Mouse (Mus musculus) intestine, embryonic 14.5 days (tissue): ENCODE results near the gene Apba1. TPM values are rescaled to one million over a fixed set of nuclear protein-coding genes. Genes with fewer than 3 reads are reported as not detected.

Experiments
- ATAC-seq: fragments of 200-750 bp; cut with Nextera tagmentation; replicated peaks from 2 replicates; pipeline ENCODE4 v1.8.0; 2017; ENCODE audit warnings: low read depth, moderate number of reproducible peaks, moderate TSS enrichment, moderate library complexity; ENCODE audit not compliant: low FRiP score, low TSS enrichment
- DNase-seq: peaks from one replicate; pipeline ENCODE4 v3.0.0-alpha.2; 2018; ENCODE audit warnings: low spot score
- H3K27ac ChIP-seq: fragments of 300-500 bp; sonication (generic); 2 replicates; pipeline ENCODE4 v1.5.1; 2014; ENCODE audit warnings: low read depth, mild to moderate bottlenecking, control low read depth
- H3K27me3 ChIP-seq: fragments of 300-500 bp; sonication (generic); replicated peaks from 2 replicates; pipeline ENCODE4 v1.6.1; 2014; ENCODE audit warnings: low read length, control low read depth; ENCODE audit not compliant: control insufficient read depth, insufficient read depth
- H3K36me3 ChIP-seq: fragments of 300-500 bp; sonication (generic); 2 replicates; pipeline ENCODE4 v1.6.1; 2014; ENCODE audit warnings: low read length, control low read depth; ENCODE audit not compliant: control insufficient read depth, insufficient read depth
- H3K4me1 ChIP-seq: fragments of 300-500 bp; sonication (generic); replicated peaks from 2 replicates; pipeline ENCODE4 v1.6.1; 2014; ENCODE audit warnings: low read length, control low read depth, mixed read lengths; ENCODE audit not compliant: control insufficient read depth, insufficient read depth
- H3K4me2 ChIP-seq: fragments of 300-500 bp; sonication (generic); 2 replicates; pipeline ENCODE4 v1.6.1; 2014; ENCODE audit warnings: low read length
- H3K4me3 ChIP-seq: fragments of 300-500 bp; sonication (generic); 2 replicates; pipeline ENCODE4 v1.5.1; 2014; ENCODE audit warnings: low read depth, low read length, control low read depth, mixed read lengths
- H3K9ac ChIP-seq: fragments of 300-500 bp; sonication (generic); 2 replicates; pipeline ENCODE4 v1.6.1; 2014; ENCODE audit warnings: mild to moderate bottlenecking, low read length
- H3K9me3 ChIP-seq: fragments of 300-500 bp; sonication (generic); 2 replicates; pipeline ENCODE4 v1.6.1; 2016; ENCODE audit warnings: low read length, control low read depth; ENCODE audit not compliant: control insufficient read depth
- WGBS: fragments of 180-500 bp; shearing (Covaris S2); extraction: QIAGEN DNeasy Blood & Tissue Kit; methylation state at CpG from one replicate; pipeline ENCODE4 v1.1.7; 2014; 5-methylcytosine and 5-hydroxymethylcytosine counted together
- polyA plus RNA-seq: library from polyadenylated mRNA; unstranded; fragments of >200 nt; fragmentation: Nextera tagmentation; extraction: Ambion mirVana; gene quantifications from 2 replicates; pipeline ENCODE4 v1.2.1, GENCODE M21; 2014

The Apba1 gene
- polyA plus RNA-seq, 1 experiment from 2014 or later, result 0.77 TPM

- WGBS, result 59% methylated on average over 17 of the region's 17 CpGs
- ATAC-seq (no peak), DNase-seq (no peak)
- H3K4me1 ChIP-seq, result no peaks in the 10 kb centered on the region
- no peaks in the 10 kb centered on the region for H3K36me3 ChIP-seq
- no peak overlapping the region for H3K4me3 ChIP-seq
- H3K9me3 ChIP-seq, result no peaks in the 10 kb centered on the region
- no peak overlapping the region for H3K27ac ChIP-seq
- no peak overlapping the region for H3K4me2 ChIP-seq
- no peaks in the 10 kb centered on the region for H3K27me3 ChIP-seq
- no peak overlapping the region for H3K9ac ChIP-seq
Observed at GRCm38 (mm10) chr19:23956299-23956975, 197.8 kb downstream of the Apba1 start.

DNA sequence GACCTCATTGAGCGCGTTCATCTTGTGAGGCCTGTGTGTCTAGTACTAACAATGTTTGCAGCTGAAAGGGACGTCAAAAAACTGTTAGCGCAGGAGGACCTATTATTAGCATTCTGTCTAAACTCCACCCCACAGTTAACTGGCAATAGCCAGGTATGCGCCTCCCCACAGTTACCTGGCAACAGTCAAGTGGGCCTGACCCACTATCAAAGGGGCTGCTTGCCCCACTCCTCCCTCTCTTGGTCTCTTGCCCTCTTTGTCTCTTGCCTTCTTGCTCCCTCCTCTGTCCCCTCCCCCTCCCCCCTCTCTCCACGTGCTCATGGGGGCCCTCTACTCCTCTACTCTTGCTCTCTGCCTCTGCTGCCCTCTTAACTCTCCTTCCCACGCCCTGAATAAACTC lies 198.9 kb downstream of the Apba1 start:
- H3K9ac ChIP-seq, result no peak overlapping the region
- 71% methylated on average over 7 of the region's 7 CpGs for WGBS
- H3K4me3 ChIP-seq, result no peak overlapping the region
- H3K4me1 ChIP-seq, result no peaks in the 10 kb centered on the region
- H3K36me3 ChIP-seq, result no peaks in the 10 kb centered on the region
- no peak for DNase-seq
- no peak for ATAC-seq
- H3K27me3 ChIP-seq, result no peaks in the 10 kb centered on the region
- no peak overlapping the region for H3K27ac ChIP-seq
- no peak overlapping the region for H3K4me2 ChIP-seq
- no peaks in the 10 kb centered on the region for H3K9me3 ChIP-seq

GRCm38 (mm10) chr19:23958925-23959324 lies 200.2 kb downstream of the Apba1 start:
- Histone ChIP-seq H3K36me3 (no peaks in the 10 kb centered on the region), H3K27me3 (no peaks in the 10 kb centered on the region), H3K4me2 (no peak overlapping the region), H3K4me1 (no peaks in the 10 kb centered on the region), H3K9ac (no peak overlapping the region), H3K27ac (no peak overlapping the region), H3K9me3 (no peaks in the 10 kb centered on the region), H3K4me3 (no peak overlapping the region)
- ATAC-seq, result no peak
- 50% methylated on average over 6 of the region's 6 CpGs for whole genome bisulfite sequencing
- DNase-seq, result no peak

DNA sequence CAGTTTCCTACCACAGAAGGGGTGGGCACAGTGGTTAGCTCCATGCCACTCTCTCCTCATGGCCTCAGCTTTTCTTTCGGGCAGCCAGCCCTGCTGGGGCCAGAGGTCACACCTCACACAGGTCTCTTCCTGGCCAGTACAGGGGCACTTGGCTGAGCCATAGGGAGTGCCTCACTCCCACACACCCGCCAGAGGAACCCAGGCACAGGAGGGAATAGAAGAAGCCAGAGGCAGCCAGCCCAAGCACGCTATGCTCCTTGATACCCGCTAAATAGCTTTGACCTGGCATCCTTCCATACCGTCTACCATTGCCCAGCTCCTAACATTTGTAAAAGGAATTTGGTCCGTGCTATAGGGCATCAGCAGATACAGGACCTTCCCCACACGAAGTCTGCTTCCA lies 201.2 kb downstream of the Apba1 start:
- Histone ChIP-seq H3K27ac (no peak overlapping the region), H3K4me3 (no peak overlapping the region), H3K27me3 (no peaks in the 10 kb centered on the region), H3K9ac (no peak overlapping the region), H3K4me1 (no peaks in the 10 kb centered on the region), H3K4me2 (no peak overlapping the region), H3K36me3 (no peaks in the 10 kb centered on the region), H3K9me3 (no peaks in the 10 kb centered on the region)
- WGBS, result 60% methylated on average over 7 of the region's 7 CpGs
- DNase-seq (no peak), ATAC-seq (no peak)

- no peaks in the 10 kb centered on the region for H3K27me3 ChIP-seq
- DNase-seq (no peak), ATAC-seq (no peak)
- no peak overlapping the region for H3K9ac ChIP-seq
- H3K4me2 ChIP-seq, result no peak overlapping the region
- H3K4me1 ChIP-seq, result no peaks in the 10 kb centered on the region
- H3K27ac ChIP-seq, result no peak overlapping the region
- no peaks in the 10 kb centered on the region for H3K36me3 ChIP-seq
- 56% methylated on average over 3 of the region's 3 CpGs for WGBS
- H3K9me3 ChIP-seq, result no peaks in the 10 kb centered on the region
- no peak overlapping the region for H3K4me3 ChIP-seq
Observed at GRCm38 (mm10) chr19:23960275-23960674, 201.6 kb downstream of the Apba1 start.

DNA sequence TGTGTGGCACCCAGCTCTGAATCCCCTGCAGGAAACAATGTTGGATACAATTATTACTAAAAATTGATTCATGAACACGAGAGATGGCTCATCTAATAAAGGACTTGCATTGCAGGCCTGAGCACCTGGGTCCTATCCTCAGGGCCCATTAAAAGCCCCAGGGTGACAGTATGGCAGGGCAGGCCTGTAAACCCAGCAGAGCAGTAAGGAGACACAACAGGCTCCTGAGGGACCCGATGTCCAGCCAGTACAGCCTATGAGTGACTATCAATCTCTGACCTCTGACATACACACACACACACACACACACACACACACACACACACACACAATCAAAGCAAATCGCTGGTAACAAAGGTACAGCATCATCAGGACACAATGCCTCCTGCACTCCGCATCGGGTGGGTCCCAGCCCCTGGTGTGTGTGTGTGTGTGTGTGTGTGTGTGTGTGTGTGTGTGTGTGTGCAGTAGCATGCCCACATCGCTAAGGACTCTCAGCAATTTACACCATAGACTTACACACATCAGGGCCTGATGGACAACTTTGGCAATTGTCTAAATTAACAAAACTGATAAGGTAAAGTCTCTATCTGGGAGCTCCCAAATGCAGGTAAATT lies 202.3 kb downstream of the Apba1 start:
- 80% methylated on average over 6 of the region's 6 CpGs for WGBS
- H3K9ac ChIP-seq, result no peak overlapping the region
- no peak overlapping the region for H3K4me2 ChIP-seq
- ATAC-seq (no peak), DNase-seq (no peak)
- H3K27ac ChIP-seq, result no peak overlapping the region
- H3K4me3 ChIP-seq, result no peak overlapping the region
- no peaks in the 10 kb centered on the region for H3K36me3 ChIP-seq
- H3K4me1 ChIP-seq, result no peaks in the 10 kb centered on the region
- H3K9me3 ChIP-seq, result no peaks in the 10 kb centered on the region
- no peaks in the 10 kb centered on the region for H3K27me3 ChIP-seq

DNA sequence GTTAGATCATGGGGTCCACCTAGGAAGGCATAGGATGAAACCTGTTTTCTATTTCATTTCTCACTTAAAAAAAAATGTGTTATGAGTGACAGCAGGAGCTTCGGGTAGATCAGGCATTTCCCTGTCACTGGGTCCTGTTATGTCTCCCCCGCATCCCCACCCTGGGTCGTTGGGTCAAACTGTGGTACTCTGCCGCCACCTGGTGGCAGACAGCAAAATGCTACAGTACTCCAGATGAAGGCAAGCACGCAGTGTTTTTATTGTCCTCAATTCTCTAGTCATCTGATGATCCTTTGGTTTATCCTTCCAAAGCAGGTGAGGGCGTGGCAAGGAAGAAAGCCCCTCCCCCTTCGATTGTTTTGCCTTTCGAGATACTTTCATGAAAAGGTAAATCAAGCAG lies 202.8 kb downstream of the Apba1 start:
- no peaks in the 10 kb centered on the region for H3K36me3 ChIP-seq
- H3K27me3 ChIP-seq, result no peaks in the 10 kb centered on the region
- H3K9me3 ChIP-seq, result no peaks in the 10 kb centered on the region
- H3K4me2 ChIP-seq, result no peak overlapping the region
- no peak overlapping the region for H3K27ac ChIP-seq
- peak; percentile 89 for DNase-seq
- no peak overlapping the region for H3K9ac ChIP-seq
- no peaks in the 10 kb centered on the region for H3K4me1 ChIP-seq
- H3K4me3 ChIP-seq, result no peak overlapping the region
- peak; percentile 74; the same call in 1 of the 2 replicates for ATAC-seq
- WGBS, result 1% methylated on average over 8 of the region's 8 CpGs

- Histone ChIP-seq H3K9ac (no peak overlapping the region), H3K9me3 (no peaks in the 10 kb centered on the region), H3K4me2 (no peak overlapping the region), H3K36me3 (no peaks in the 10 kb centered on the region), H3K4me3 (no peak overlapping the region), H3K4me1 (no peaks in the 10 kb centered on the region), H3K27ac (no peak overlapping the region), H3K27me3 (no peaks in the 10 kb centered on the region)
- no peak for DNase-seq
- 78% methylated on average over 10 of the region's 10 CpGs for WGBS
- ATAC-seq, result no peak
Observed at GRCm38 (mm10) chr19:23964401-23964910, 205.8 kb downstream of the Apba1 start.

- 90% methylated on average over 9 of the region's 9 CpGs for WGBS
- ATAC-seq (no peak), DNase-seq (no peak)
- Histone ChIP-seq H3K27me3 (no peaks in the 10 kb centered on the region), H3K9ac (no peak overlapping the region), H3K4me2 (no peak overlapping the region), H3K27ac (no peak overlapping the region), H3K9me3 (no peaks in the 10 kb centered on the region), H3K4me1 (no peaks in the 10 kb centered on the region), H3K36me3 (no peaks in the 10 kb centered on the region), H3K4me3 (no peak overlapping the region)
Observed at GRCm38 (mm10) chr19:23966376-23966775, 207.7 kb downstream of the Apba1 start.
